Mouse (Mus musculus) testis, adult 2 months (tissue): ENCODE data around the gene 9430015G10Rik.
"Not testable (repeated sequence)": the region's sequence is repeated elsewhere in the genome, so short reads cannot be mapped to it uniquely, and the experiment has no call there.

Experiments
- CTCF ChIP-seq: fragments of 200-500 bp; IDR thresholded peaks from 2 replicates; pipeline ENCODE4 v1.5.1; 2012; ENCODE audit warnings: low read depth, mild to moderate bottlenecking, inconsistent platforms, low read length, moderate library complexity; ENCODE audit not compliant: control insufficient read depth, insufficient read depth, insufficient replicate concordance
- POLR2A ChIP-seq: fragments of 200-500 bp; IDR thresholded peaks from 2 replicates; pipeline ENCODE4 v1.6.1; 2012; ENCODE audit warnings: low read depth, mild to moderate bottlenecking, inconsistent platforms, low read length, moderate library complexity; ENCODE audit not compliant: control insufficient read depth

GRCm38 (mm10) chr4:156150887-156151286, 41.1 kb downstream of the 9430015G10Rik start:
- TF ChIP-seq CTCF, POLR2A: not testable (repeated sequence)
